Mouse (Mus musculus): ENCODE measurements around the gene Ssu72. TPM values are rescaled to one million over a fixed set of nuclear protein-coding genes. Genes with fewer than 3 reads are reported as not detected.

The Ssu72 gene
- polyA plus RNA-seq, 1 experiment from 2014 or later: 155 TPM

DNA sequence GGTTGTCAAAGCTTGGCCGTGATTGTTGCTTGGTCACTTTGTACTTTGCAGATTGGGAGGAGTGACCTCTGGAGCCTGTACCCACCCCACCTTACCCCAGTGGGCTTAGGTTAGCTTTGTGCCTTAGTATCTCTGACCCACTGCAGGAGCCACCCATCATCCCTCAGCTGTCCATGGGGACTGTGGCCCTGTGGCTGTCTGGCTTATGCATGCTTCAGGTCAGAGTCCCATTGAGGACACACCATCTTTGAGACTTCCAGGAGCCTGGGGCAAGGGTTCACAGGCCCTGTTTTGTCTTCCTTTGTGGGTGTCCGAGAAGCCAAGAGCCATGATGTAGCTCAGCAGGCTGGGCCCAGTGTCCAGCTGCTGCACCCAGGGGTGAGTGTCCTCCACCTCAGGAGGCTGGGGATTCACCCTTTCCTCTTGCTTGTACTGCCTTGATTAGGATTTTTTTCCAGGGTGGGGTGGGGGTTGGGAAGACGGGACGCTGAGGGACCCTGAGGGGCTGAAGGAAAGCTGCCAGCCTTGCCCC lies 9.0 kb upstream of the Ssu72 start:
- Histone ChIP-seq H3K4me2 (0 out of 2 replicates have a peak overlapping the region, but pooled peaks have one; percentile 90), H3K27me3 (ENCODE audit: control insufficient read depth, insufficient read depth, low read length) (peaks cover 15% of the 10 kb centered on the region), H3K4me1 (ENCODE audit: control insufficient read depth, insufficient read depth, low read length) (0 out of 2 replicates have a peak, but pooled peaks cover 4% of the 10 kb centered on the region), H3K9me3 (ENCODE audit: control insufficient read depth, low read length) (no peaks in the 10 kb centered on the region), H3K9ac (ENCODE audit: low read length) (no peak overlapping the region), H3K27ac (ENCODE audit: low read depth, low read length) (no peak overlapping the region), H3K36me3 (ENCODE audit: control insufficient read depth, insufficient read depth, low read length) (no peaks in the 10 kb centered on the region), H3K4me3 (ENCODE audit: low read depth, low read length) (no peak overlapping the region)
- ATAC-seq (ENCODE audit: low FRiP score): no peak
- WGBS: 75% methylated on average over 4 of the region's 4 CpGs
- DNase-seq (ENCODE audit: low spot score, missing footprints): no peak

DNA sequence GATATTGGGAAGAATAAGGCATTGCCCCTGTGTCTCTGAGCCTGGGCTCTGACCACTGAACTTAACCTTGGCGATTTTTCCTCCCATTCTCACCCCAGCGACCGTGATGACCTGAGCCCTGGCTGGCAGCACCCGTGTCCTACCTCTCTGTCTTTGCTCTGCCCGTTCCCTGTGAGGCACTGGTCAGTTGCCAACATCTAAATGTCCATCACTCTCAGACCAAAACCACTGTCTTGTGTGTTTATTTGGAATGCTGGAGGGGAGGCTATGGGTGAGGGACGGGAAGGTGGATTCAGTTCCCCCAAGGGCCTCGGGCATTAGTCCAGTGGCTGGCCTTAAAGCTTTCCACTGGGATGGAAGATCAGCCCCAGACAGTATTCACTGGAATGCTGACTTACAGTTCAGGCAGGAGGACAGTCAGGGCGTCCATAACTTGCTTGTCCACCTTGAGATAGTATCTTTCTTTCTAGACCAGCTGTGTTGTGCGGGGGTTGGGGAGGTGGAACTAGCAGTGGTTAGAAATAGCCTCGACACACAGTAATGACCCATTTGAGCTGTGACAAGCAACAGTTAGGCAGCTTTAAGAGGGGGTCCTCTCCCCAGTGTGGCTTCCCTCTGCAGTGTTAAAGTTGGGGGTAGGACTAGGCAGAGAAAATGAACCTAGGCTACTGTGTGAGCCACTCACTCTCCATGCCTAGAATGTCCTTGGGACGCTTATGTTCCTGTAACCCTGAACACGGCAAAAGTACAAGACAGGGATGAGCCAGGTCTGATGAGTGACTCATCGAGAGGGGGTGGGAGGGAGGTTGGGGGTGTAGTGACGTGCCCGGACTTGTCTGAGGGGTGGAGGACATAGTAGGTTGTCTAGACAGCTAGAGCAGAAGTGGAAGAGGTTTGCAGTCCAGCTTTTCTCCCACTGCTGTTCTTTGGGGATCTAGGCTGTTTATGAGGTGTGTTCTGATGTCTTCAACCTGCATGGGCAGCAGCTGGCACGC lies 8.0 kb upstream of the Ssu72 start:
- Histone ChIP-seq H3K4me3 (ENCODE audit: low read depth, low read length) (no peak overlapping the region), H3K9me3 (ENCODE audit: control insufficient read depth, low read length) (no peaks in the 10 kb centered on the region), H3K27me3 (ENCODE audit: control insufficient read depth, insufficient read depth, low read length) (peaks cover 15% of the 10 kb centered on the region), H3K4me1 (ENCODE audit: control insufficient read depth, insufficient read depth, low read length) (0 out of 2 replicates have a peak, but pooled peaks cover 4% of the 10 kb centered on the region), H3K27ac (ENCODE audit: low read depth, low read length) (no peak overlapping the region), H3K9ac (ENCODE audit: low read length) (no peak overlapping the region), H3K4me2 (no peak overlapping the region), H3K36me3 (ENCODE audit: control insufficient read depth, insufficient read depth, low read length) (no peaks in the 10 kb centered on the region)
- DNase-seq (ENCODE audit: low spot score, missing footprints) (no peak), ATAC-seq (ENCODE audit: low FRiP score) (no peak)
- WGBS: 79% methylated on average over 16 of the region's 16 CpGs

GRCm38 (mm10) chr4:155700425-155700824 lies 4.2 kb upstream of the Ssu72 start:
- no peak for ATAC-seq (ENCODE audit: low FRiP score)
- no peak overlapping the region for H3K4me2 ChIP-seq
- peaks cover 4% of the 10 kb centered on the region for H3K27me3 ChIP-seq (ENCODE audit: control insufficient read depth, insufficient read depth, low read length)
- H3K4me1 ChIP-seq (ENCODE audit: control insufficient read depth, insufficient read depth, low read length): peaks cover 3% of the 10 kb centered on the region; the same call in 1 of the 2 replicates
- no peak overlapping the region for H3K4me3 ChIP-seq (ENCODE audit: low read depth, low read length)
- no peaks in the 10 kb centered on the region for H3K9me3 ChIP-seq (ENCODE audit: control insufficient read depth, low read length)
- no peak overlapping the region for H3K9ac ChIP-seq (ENCODE audit: low read length)
- no peak for DNase-seq (ENCODE audit: low spot score, missing footprints)
- H3K27ac ChIP-seq (ENCODE audit: low read depth, low read length): no peak overlapping the region
- no peaks in the 10 kb centered on the region for H3K36me3 ChIP-seq (ENCODE audit: control insufficient read depth, insufficient read depth, low read length)

DNA sequence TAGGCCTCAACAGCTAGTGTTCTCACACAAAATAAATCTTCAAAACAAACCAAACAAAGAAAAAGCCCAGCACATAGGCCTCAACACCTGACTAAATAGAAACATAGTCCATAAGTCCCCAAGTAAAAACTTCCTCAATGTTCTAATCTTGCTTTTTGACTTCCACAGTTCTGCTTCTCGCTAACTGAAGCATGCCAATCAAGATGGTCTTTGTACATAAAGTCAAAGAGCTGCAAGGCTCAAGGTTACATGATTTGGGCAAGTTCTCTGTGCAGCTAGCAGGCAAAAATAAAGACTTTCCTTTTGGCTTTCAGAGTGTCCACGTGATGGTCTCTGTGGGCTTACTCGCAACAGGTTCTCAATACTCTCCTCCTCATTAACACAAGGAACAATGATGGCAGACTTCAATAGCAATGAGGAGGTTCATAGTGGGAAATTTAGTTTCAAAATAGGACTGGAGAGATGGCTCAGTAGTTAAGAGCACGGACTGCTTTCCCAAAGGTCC lies 1.1 kb upstream of the Ssu72 start:
- Histone ChIP-seq H3K27ac (ENCODE audit: low read depth, low read length) (no peak overlapping the region), H3K9ac (ENCODE audit: low read length) (no peak overlapping the region), H3K4me2 (no peak overlapping the region), H3K9me3 (ENCODE audit: control insufficient read depth, low read length) (no peaks in the 10 kb centered on the region), H3K4me3 (ENCODE audit: low read depth, low read length) (no peak overlapping the region), H3K4me1 (ENCODE audit: control insufficient read depth, insufficient read depth, low read length) (peaks cover 7% of the 10 kb centered on the region), H3K36me3 (ENCODE audit: control insufficient read depth, insufficient read depth, low read length) (no peaks in the 10 kb centered on the region), H3K27me3 (ENCODE audit: control insufficient read depth, insufficient read depth, low read length) (no peaks in the 10 kb centered on the region)
- no peak for ATAC-seq (ENCODE audit: low FRiP score)
- DNase-seq (ENCODE audit: low spot score, missing footprints): no peak
- WGBS: 91% methylated on average over 4 of the region's 4 CpGs

DNA sequence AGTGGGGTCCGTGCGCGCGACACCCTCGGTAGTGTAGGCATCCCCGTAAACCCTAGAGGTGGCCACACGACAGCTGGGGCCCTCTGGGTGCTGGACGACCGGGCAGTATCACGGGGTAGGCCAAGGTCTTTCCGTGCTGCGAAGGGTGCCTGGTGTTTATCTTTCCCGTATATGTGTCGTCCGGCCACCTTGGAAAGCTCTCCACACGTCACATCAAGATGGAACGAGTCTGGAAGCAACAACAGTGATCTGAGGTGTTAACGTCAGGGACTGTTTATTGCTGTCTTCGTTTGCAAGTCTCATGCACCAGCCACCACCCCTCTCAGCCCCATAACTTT lies 961 bp downstream of the Ssu72 start:
- peak overlapping the region; percentile 72 for H3K4me2 ChIP-seq
- H3K36me3 ChIP-seq (ENCODE audit: control insufficient read depth, insufficient read depth, low read length): no peaks in the 10 kb centered on the region
- H3K27ac ChIP-seq (ENCODE audit: low read depth, low read length): peak overlapping the region; percentile 87
- H3K9me3 ChIP-seq (ENCODE audit: control insufficient read depth, low read length): no peaks in the 10 kb centered on the region
- peaks cover 7% of the 10 kb centered on the region for H3K4me1 ChIP-seq (ENCODE audit: control insufficient read depth, insufficient read depth, low read length)
- peak overlapping the region; percentile 96 for H3K4me3 ChIP-seq (ENCODE audit: low read depth, low read length)
- no peaks in the 10 kb centered on the region for H3K27me3 ChIP-seq (ENCODE audit: control insufficient read depth, insufficient read depth, low read length)
- H3K9ac ChIP-seq (ENCODE audit: low read length): peak overlapping the region; percentile 94
- WGBS: under 1% methylated on average over 19 of the region's 19 CpGs
- ATAC-seq (ENCODE audit: low FRiP score) (no peak), DNase-seq (ENCODE audit: low spot score, missing footprints) (no peak)

- no peak overlapping the region for H3K9ac ChIP-seq (ENCODE audit: low read length)
- DNase-seq (ENCODE audit: low spot score, missing footprints) (no peak), ATAC-seq (ENCODE audit: low FRiP score) (no peak)
- H3K4me1 ChIP-seq (ENCODE audit: control insufficient read depth, insufficient read depth, low read length): peaks cover 7% of the 10 kb centered on the region
- no peaks in the 10 kb centered on the region for H3K27me3 ChIP-seq (ENCODE audit: control insufficient read depth, insufficient read depth, low read length)
- WGBS: 89% methylated on average over 2 of the region's 2 CpGs
- no peaks in the 10 kb centered on the region for H3K9me3 ChIP-seq (ENCODE audit: control insufficient read depth, low read length)
- no peak overlapping the region for H3K4me3 ChIP-seq (ENCODE audit: low read depth, low read length)
- H3K27ac ChIP-seq (ENCODE audit: low read depth, low read length): no peak overlapping the region
- H3K4me2 ChIP-seq: no peak overlapping the region
- H3K36me3 ChIP-seq (ENCODE audit: control insufficient read depth, insufficient read depth, low read length): no peaks in the 10 kb centered on the region
Observed at GRCm38 (mm10) chr4:155708582-155708981, 4.0 kb downstream of the Ssu72 start.

DNA sequence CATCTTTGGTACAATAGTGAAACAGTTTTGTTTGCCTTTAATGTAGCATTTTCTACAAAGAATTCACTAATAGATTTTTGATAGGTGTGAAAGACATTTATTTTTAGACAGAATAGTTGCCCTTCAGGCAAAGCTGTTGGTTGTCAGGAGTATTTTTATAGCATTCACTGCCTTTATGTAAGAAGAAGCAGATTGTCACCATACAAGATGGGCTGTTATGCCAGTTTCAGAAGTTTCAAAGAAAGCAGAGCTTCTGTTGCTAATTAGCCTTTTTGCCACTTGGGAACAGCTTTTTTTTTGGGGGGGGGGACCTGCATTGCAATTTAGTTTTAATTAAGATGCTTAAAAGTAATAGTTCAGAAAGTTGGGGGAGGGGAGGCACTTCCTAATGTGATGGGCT lies 4.4 kb downstream of the Ssu72 start:
- Histone ChIP-seq H3K9me3 (ENCODE audit: control insufficient read depth, low read length) (no peaks in the 10 kb centered on the region), H3K36me3 (ENCODE audit: control insufficient read depth, insufficient read depth, low read length) (no peaks in the 10 kb centered on the region), H3K9ac (ENCODE audit: low read length) (no peak overlapping the region), H3K4me3 (ENCODE audit: low read depth, low read length) (no peak overlapping the region), H3K27ac (ENCODE audit: low read depth, low read length) (no peak overlapping the region), H3K4me2 (no peak overlapping the region), H3K27me3 (ENCODE audit: control insufficient read depth, insufficient read depth, low read length) (no peaks in the 10 kb centered on the region), H3K4me1 (ENCODE audit: control insufficient read depth, insufficient read depth, low read length) (peaks cover 7% of the 10 kb centered on the region)
- DNase-seq (ENCODE audit: low spot score, missing footprints): no peak
- no peak for ATAC-seq (ENCODE audit: low FRiP score)

DNA sequence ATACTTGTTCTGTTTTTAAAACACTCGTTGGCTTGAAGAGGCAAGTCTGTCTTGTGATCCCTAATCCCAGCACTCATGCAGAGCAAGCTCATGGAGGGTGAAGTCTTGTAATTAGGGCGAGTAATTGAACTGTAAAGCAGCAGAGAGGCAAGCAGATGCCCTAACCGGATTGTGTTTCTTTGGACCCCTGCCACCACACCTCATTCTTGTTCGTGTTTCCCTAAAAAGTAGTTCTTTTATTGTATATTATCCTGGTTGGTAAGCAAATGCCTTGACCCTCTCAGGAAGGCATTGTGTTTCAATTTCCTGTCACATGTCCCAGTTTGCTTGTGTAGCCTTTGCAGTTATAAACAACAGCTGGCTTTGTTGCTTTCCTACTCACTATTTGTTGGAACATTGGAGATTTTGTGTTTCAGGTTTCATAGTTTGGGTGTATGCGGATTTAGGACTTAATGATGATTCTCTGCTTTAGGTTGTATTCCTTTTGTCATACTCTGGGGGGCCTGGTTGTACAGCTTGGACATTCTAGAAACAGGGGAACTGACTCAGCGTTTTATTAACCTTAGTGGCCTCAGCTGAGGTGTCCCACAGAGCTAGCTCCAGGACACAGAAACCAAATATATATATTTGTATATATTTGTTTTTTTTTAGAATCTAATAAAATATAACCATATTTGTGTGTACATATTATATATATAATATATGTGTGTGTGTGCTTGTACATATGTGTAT lies 6.1 kb downstream of the Ssu72 start:
- peaks cover 4% of the 10 kb centered on the region for H3K4me1 ChIP-seq (ENCODE audit: control insufficient read depth, insufficient read depth, low read length)
- WGBS: 68% methylated on average over 6 of the region's 6 CpGs
- no peak overlapping the region for H3K9ac ChIP-seq (ENCODE audit: low read length)
- H3K4me3 ChIP-seq (ENCODE audit: low read depth, low read length): no peak overlapping the region
- H3K4me2 ChIP-seq: no peak overlapping the region
- no peak overlapping the region for H3K27ac ChIP-seq (ENCODE audit: low read depth, low read length)
- no peaks in the 10 kb centered on the region for H3K9me3 ChIP-seq (ENCODE audit: control insufficient read depth, low read length)
- DNase-seq (ENCODE audit: low spot score, missing footprints) (no peak), ATAC-seq (ENCODE audit: low FRiP score) (no peak)
- H3K27me3 ChIP-seq (ENCODE audit: control insufficient read depth, insufficient read depth, low read length): no peaks in the 10 kb centered on the region
- H3K36me3 ChIP-seq (ENCODE audit: control insufficient read depth, insufficient read depth, low read length): no peaks in the 10 kb centered on the region; the same call in 1 of the 2 replicates

Data from midbrain, embryonic 11.5 days (tissue).